Comparison of ENCODE assay signal across 24 mouse cellular contexts in the genomic region with DNA sequence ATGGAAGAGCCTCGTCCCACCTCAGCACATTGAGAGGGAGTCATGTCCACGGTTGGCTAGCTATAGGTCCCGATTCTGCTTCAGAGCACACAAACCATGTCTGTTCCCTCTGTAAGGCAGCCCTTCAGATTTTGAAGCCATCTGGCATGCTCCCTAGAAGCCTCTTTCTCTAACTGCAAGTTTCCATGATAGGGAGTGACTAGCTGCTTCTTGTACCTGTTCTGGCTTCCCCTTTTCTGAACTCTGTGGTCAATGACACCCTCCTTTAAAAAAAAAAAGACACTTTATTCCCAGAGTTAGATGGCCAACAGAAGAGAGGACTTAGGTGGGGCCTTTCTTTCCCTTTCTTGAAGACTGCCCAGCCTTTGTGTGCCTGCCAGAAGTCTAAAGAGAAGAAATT.
"Had no signal": no experiment of that assay in that cellular context is flagged by ENCODE, and none has a peak within 500 bp of the region (broad histone marks: within the 10 kb centered on the region; RNA-seq: fewer than 3 reads in every experiment).

No protein-coding gene starts in this region.

- H3K36me3 ChIP-seq: heart, embryonic 10.5 days; heart, embryonic 12.5 days; hindbrain, embryonic 13.5 days; hindbrain, embryonic 15.5 days; intestine, embryonic 15.5 days; limb, embryonic 10.5 days; limb, embryonic 12.5 days had no signal

- H3K4me3 ChIP-seq: heart, embryonic 10.5 days; heart, embryonic 12.5 days; hindbrain, embryonic 13.5 days; hindbrain, embryonic 15.5 days; intestine, embryonic 15.5 days; limb, embryonic 10.5 days; limb, embryonic 12.5 days had no signal

- H3K27me3 ChIP-seq: hindbrain, embryonic 13.5 days; hindbrain, embryonic 15.5 days; intestine, embryonic 15.5 days; limb, embryonic 12.5 days had no signal

- H3K4me2 ChIP-seq: heart, embryonic 12.5 days; hindbrain, embryonic 13.5 days; hindbrain, embryonic 15.5 days; intestine, embryonic 15.5 days; limb, embryonic 12.5 days; liver, embryonic 11.5 days had no signal

- H3K27ac ChIP-seq: heart, embryonic 10.5 days; hindbrain, embryonic 13.5 days; hindbrain, embryonic 15.5 days; intestine, embryonic 15.5 days; limb, embryonic 10.5 days; limb, embryonic 12.5 days had no signal

- H3K9me3 ChIP-seq: heart, embryonic 10.5 days; heart, embryonic 12.5 days; hindbrain, embryonic 13.5 days; hindbrain, embryonic 15.5 days; intestine, embryonic 15.5 days; limb, embryonic 10.5 days; limb, embryonic 12.5 days had no signal

- ATAC-seq: forebrain, postnatal 0 days; inflammation-experienced regulatory T-cells, adult 6 months; intestine, embryonic 15.5 days; intestine, postnatal 0 days had no signal

- DNase-seq: forebrain, postnatal 0 days; gastrocnemius, postnatal 14 days; gastrocnemius, postnatal 36 days; heart, adult 18-20 months; heart, postnatal 10 days; heart, postnatal 4 days; kidney, adult 18-20 months; kidney, adult 8-10 months; kidney, postnatal 10 days; kidney, postnatal 25 days; kidney, postnatal 4 days; layer of hippocampus, adult 9-11 months; layer of hippocampus, postnatal 36 days; liver had no signal

- H3K9ac ChIP-seq: forebrain, postnatal 0 days; heart, embryonic 12.5 days; hindbrain, embryonic 13.5 days; hindbrain, embryonic 15.5 days; intestine, embryonic 15.5 days; limb, embryonic 12.5 days had no signal
